Mouse (Mus musculus) liver (tissue): ENCODE measurements around the gene Dnajb4.
"Not testable (repeated sequence)": the region's sequence is repeated elsewhere in the genome, so short reads cannot be mapped to it uniquely, and the experiment has no call there.

Experiments
- DNase-seq: peaks from one replicate; pipeline ENCODE4 v3.0.0-alpha.2; 2020; ENCODE audit warnings: mixed read lengths

The Dnajb4 gene

GRCm38 (mm10) chr3:152142146-152142545 is 68.0 kb downstream of the Dnajb4 start:
- no peak for DNase-seq

GRCm38 (mm10) chr3:152139308-152139707 is 70.8 kb downstream of the Dnajb4 start:
- DNase-seq, result not testable (repeated sequence)

- not testable (repeated sequence) for DNase-seq
Observed at GRCm38 (mm10) chr3:152136106-152136505, 74.0 kb downstream of the Dnajb4 start.

GRCm38 (mm10) chr3:152133621-152134020 is 76.5 kb downstream of the Dnajb4 start:
- no peak for DNase-seq

- DNase-seq, result no peak
Observed at GRCm38 (mm10) chr3:152130963-152131362, 79.1 kb downstream of the Dnajb4 start.

- DNase-seq, result not testable (repeated sequence)
Observed at GRCm38 (mm10) chr3:152129426-152129825, 80.7 kb downstream of the Dnajb4 start.

- no peak for DNase-seq
Observed at GRCm38 (mm10) chr3:152128631-152129030, 81.5 kb downstream of the Dnajb4 start.
